Mouse (Mus musculus): ENCODE measurements at regions not wholly inside any gene's neighbourhood (a gene's known extent, or its start where the extent isn't known, plus 50 kb on each side); places are given as distances from the start of the nearest gene placed in this dataset.
"Not testable (repeated sequence)": the region's sequence is repeated elsewhere in the genome, so short reads cannot be mapped to it uniquely, and the experiment has no call there.

DNA sequence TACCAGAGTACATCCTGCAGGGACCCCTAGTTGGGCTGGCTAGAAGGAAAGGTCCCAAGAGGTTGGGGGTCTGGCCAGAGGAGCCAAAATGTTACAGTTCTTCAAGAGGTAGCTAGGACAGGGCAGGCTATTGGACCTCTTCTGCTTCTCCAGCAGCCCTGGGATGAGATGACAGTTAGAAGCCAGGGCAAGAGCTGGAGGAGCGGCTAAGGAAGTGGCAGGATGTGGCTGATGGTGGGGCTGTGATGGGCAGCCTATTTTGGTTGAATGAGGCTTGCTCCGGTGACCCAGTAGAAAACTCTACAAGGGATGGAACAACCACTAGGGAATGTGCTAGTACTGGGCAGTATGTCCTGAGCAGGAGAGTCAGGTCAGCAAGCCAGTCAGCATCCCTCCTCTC, 82.8 kb downstream of the Ddx11 start:
- DNase-seq (ENCODE audit: low spot score in 2 of 2): no peak

DNA sequence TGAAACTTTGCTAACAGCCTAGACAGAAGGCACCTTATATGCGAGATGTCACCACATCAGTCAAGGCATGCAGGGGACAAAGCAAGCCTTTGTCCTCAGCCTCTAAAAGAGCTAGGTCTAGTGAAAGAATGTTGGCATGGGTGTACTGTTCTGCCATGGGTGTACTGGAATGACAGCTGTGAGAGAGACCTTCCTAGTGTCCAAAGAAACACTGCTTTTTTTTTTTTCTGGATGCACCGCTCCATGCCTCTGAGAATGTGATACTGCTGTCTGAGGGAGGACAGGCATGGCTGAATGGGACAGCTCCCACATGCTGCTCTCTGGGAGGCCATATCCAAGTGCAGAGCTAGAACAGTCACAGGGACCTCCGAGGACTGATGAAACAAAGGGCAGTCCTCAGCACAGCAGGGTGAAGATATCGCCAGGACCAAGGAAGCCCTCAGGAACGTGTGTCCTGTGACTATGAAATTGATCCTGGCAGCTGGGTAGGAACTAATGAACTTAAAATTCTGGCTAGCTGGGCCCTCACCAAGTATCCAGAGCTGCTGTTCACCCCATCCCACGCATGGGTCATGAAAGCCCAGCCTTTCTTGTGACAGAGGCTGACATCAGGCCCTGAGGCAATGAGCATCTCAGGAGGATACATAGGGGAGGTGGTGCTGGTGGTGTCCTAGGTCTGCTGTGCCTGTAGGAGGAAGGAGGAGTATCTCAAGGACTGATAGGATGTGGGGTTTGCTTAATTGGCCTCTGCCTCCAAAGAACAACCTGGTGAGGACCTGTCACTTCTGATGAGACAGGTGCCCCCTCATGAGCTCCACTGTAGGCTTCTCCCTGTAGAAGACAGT, 84.6 kb downstream of the Ddx11 start:
- not testable (repeated sequence) for DNase-seq (ENCODE audit: low spot score in 2 of 2)

DNA sequence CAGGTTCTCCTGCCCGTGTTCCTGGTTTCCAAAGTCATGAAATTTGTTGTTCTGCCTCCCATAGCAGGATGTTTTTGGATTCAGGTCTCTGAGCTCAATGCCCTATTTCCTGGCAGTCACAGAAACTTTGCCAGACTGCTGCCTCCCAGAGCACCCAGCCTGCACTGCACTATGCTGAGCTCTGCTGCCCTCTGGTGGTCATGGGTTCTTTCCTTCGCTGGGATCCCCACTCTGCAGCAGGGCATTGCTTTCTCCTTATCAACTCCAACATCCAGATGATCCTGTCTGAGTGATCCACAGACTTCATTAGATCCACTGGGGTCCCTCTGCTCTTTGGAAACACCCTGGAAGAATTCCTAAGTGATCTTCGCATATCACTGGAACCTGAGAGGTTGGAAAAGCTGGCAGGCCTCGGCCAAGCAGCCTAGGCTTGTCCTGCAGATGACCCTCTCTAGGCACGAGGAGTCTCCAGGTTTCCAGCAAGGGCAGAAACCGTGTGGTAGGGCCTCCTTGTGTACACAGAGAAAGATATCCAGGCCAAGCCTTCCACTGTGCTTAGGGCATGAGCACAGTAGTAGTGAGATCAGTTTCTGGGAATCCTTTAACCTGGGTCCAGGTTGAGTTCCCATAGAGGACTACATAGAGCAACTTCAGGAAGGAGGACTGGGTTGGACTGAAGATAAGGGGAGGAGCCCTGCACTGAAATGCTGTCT, 85.6 kb downstream of the Ddx11 start:
- DNase-seq (ENCODE audit: low spot score in 2 of 2): not testable (repeated sequence)

DNA sequence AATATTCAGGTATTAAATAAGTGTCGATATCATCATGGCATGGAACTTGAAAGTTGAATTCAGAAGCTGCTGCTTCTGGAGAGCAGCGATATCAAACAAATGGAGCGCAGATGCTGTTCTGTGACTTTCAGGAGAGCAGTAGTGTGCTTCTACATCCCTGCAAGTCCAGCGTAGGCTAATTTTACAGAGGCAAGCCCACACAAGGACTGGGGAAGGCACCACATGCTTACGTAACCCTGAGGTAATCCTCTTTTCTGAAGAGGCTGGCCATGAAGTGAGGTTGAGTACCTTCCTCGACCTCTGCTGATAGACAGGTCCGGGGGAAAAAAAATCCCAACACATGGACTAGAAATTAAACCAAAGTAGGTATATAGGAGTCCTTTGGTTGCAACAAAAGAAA, 88.2 kb downstream of the Ddx11 start:
- no peak for DNase-seq (ENCODE audit: low spot score in 2 of 2)

DNA sequence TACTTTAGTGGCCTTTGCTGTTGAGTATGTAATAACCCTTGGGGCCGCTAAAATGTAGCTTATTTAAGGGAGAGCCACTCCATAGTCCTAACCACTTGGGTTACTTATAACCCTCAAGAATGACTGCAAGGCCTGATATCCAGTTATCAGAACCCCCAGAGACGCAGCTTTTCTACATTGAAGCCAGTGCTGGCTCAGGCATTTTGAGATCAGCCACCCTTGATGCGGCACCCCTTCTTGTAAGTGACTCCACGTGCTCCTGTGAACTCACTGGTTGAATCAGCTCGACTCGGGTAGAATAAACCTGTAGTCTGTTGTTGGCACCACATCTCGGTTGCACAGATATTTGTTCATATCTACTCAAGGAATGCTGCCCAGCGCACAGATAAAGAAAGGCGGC, 89.3 kb downstream of the Ddx11 start:
- DNase-seq (ENCODE audit: low spot score in 2 of 2): no peak

DNA sequence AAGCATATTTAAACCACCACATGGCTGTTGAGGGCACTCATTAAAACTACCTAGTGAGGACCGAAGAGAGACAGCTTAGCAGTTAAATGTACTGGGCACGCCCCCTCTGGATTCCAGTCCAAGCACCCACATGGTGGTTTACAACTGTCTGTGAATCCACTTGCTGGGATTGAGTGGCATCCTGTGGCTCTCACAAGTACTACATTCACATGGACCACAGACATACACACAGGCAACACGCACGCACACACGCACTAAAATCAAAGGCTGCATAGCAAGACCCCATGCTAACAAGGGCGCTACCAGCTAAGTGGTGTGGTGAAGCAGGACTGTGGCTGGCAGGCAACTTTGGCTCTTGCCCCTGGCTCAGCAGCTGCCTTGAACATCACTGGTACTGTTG, 95.0 kb downstream of the Ddx11 start:
- no peak for DNase-seq (ENCODE audit: low spot score in 2 of 2)

DNA sequence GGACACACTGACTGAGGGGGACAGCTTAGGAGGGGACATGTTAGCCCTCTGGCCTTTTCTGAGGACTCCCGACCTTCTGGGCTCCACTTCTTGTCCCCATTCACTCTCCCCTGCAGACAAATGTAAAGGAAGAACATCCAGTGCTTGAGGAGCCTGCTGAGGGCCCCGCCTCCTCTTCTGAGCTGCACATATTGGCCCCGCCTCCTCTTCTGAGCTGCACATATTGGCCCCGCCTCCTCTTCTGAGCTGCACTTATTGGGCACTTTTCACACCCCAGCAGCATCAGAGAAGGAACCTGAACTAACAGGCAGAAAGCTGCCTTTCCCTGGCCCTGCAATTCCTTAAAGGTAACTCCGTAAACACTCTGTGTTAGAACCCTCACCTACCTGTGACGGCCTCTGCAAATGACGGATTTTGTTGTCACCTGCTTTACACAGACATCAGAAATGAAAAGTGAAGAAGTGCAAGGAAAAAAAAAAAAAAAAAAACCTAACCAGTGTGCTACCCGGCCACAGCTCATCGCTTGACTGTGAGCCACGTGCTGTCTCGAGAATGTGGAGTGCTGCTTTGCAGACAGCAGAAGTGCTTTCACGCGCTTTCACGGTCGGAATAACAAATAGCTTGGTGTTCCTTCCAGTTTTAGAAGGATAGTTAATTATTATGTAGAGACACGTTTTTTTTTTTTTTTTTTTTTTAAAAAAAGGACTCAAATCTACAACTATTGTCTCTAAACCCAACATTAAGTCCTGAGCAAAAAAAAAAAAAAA, 96.5 kb downstream of the Ddx11 start:
- DNase-seq (ENCODE audit: low spot score in 2 of 2): no peak

DNA sequence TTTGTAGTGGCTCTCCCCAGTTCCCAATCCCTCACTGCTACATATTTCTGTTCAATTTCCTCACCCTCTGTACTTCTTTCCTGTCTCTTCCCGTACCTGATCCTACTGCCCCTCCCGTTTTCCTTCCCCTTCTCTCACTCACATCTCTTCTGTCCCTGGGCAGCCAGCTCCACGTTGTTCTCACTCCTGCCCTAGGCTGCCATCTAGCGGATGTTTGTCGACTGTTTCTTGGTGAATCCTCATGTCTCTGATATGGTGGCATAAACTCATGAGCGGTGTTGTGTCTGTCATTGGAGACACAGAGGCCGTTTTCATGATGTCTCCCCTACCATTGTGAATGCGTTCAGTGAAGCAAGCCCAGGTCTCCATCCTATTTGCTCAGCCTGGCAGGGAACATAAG, 97.9 kb downstream of the Ddx11 start:
- DNase-seq (ENCODE audit: low spot score in 2 of 2): peak; percentile 50 to 79

DNA sequence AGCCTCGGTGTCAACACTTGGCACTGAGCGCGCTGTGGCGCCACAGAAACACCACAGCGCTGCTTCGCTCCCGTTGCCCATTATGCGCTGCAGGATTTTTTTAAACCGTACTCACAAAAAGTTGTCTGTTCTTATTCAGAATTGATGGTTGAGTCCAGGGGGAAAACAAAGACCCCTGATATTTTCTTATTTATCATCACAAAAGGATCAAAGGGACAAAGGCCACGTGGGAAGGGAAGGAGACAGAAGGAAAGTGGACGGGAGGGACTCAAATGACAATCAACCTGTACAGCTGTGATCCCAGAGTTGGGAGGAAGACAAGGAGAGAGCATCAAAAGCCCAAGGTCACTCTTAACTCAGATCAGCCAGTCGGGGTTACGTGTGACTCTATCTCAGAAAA, 100.4 kb downstream of the Ddx11 start:
- DNase-seq (ENCODE audit: low spot score in 2 of 2): no peak

DNA sequence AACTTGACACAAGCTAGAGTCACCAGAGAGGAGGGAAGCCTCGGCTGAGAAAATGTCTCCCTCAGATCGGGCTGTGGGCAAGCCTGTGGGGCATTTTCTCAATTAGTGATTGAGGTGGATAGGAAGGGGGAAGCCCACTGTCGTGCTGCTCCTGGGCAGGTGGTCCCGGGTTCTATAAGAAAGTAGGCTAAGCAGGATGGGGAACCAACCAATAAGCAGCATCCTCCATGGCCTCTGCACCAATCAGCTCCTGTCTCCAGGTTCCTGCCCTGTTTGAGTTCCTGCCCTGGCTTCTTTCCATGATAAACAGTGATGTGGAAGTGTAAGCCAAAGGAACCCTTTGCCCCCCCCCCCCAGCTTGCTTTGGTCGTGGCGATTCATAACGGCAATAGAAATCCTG, 100.9 kb downstream of the Ddx11 start:
- DNase-seq (ENCODE audit: low spot score in 2 of 2): no peak

DNA sequence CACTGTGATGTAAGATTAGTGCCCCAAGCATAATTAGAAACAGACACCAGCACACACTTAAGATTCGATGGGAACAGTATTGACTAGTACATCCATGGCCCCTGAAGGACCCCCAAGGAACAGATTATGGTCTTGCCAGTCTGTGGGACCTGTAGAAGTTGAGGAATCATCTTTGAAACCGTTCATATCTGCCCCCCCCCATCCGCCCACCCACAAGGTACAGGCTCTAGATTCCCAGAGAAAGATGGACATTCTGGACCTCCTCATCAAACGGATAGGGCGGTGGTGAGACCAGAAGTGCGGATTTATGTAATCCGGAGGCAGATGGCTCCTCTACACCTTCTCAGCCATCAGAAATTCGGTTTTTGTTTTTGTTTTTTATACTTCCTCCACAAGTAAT, 109.1 kb downstream of the Ddx11 start:
- peak in 1 of 2 experiments; percentile 23 for DNase-seq (ENCODE audit: low spot score in 2 of 2)

DNA sequence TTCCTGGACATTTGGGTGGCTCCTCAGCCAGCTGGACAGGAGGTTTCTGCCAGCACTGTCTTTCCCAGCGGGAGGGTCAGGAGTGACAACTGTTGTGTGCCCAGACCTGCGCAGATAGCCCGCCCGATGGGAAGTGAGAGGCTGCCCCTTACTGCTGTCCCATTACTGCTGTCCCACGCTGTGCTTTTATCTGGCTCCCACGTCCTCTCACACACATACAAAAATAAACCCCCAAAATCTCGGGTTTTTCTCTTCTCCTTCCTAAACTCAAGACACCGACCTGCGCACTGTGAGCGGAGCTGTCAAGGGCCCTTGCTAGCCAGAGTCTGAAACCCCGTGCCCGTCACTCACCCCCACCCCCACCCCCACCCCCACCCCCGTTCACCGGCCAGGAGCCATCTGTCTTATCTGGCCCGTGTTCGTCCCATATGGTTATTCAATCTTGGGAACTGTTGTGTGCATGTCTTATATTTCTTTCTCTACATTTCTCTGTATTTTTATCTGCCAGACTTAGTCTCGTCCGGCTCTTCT, 109.6 kb downstream of the Ddx11 start:
- DNase-seq (ENCODE audit: low spot score in 2 of 2): peak in 1 of 2 experiments; percentile 79

DNA sequence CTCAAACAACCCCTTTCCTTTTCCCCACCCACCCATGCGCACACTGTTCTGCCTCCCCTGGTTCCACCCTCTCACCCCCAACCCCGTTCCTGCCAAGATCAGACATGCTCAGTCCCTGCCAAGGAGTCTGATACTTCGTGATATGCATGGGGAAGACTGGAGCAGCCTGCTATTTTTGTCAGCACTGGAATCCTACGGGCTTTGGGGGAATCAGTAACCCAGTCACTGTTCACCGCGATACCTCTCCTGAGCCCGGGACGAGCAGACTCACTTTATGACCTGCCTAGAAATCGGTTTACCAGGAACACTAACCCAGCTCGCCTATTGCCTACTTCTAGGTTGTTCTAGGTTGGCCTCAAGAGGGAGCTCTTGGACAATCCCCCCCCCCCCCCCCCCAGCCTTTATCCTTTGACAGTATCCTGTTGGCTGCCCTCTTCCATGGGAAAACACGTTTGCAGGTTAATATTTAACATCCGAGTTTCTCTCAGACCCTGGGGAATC, 110.2 kb downstream of the Ddx11 start:
- peak in 1 of 2 experiments; percentile 41 for DNase-seq (ENCODE audit: low spot score in 2 of 2)

DNA sequence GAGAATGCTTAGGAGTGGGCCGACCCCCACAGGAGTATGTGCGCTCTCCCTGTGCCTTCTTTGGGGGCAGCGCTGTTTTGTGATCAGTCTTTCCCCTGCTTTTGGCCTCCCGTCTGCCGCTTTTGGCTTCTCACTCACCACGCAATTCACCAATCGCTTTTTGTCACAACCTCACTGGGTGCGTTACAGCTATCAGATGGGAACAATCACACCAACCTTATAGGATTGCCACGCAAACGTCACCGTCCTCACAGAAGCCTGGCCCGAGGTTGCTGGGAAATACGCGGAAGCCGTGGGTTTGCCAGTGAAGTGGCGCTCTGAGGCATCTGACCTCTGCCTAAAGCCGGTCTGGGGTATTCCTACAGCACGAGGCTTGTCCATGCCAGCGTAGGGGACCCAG, 111.1 kb downstream of the Ddx11 start:
- DNase-seq (ENCODE audit: low spot score in 2 of 2): no peak

DNA sequence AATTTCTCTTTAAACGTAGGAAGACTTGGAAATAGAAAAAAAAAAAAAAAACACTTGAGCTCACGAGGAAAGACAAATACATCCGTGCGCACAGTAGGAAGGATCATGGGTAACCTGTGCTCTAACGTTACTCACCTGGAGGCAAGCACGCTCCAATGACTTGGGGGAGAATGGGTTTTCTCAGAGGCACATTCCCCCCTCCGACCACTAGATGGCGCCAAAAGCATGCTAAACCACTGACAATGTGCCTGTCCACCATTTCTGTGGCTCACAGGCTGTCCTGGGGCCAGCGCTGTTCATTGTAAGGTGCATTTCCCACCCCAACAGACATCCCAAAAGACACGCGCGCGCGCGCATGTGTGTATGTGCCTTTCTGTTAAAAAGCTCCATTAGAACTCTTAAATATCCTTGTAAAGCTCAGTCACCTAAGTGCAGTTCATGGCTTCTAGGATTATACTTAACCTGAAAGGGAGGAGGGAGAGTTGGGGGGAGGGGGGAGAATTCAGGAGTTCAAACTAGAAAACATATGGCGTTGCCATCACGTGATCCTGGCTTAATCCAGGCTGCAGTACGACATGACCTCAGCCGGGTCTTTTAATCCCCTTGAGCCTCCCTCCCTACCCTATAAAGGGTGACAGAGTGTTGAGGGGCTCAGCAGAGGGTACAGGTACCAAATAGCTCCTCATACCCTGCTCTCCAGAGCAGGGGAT, 111.9 kb downstream of the Ddx11 start:
- peak; percentile 85 to 91 for DNase-seq (ENCODE audit: low spot score in 2 of 2)

DNA sequence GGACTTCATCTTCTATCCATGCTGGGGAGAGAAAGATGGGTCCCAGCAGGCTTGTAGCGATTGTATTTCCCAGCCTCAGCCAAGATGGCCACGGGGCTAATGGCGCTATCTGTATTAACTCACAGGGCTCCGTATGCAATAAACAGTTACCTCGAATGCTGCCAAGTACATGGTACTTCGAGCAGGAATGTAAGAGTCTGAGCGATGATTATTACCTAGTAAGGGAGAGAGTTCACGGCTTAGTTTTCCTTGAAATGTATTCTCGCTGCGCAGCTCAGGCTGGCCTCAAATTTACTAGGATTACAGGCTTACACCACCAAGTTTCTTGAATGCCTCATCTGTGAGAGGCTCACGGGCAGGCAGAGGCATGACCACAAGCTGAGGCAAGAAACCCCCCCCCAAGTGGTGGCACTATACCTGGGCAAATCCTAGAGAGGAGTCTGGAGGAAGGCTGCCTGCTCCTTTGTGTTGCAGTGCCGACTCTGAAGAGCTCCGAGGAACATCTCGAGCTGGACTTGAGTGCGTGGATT, 112.6 kb downstream of the Ddx11 start:
- DNase-seq (ENCODE audit: low spot score in 2 of 2): no peak

DNA sequence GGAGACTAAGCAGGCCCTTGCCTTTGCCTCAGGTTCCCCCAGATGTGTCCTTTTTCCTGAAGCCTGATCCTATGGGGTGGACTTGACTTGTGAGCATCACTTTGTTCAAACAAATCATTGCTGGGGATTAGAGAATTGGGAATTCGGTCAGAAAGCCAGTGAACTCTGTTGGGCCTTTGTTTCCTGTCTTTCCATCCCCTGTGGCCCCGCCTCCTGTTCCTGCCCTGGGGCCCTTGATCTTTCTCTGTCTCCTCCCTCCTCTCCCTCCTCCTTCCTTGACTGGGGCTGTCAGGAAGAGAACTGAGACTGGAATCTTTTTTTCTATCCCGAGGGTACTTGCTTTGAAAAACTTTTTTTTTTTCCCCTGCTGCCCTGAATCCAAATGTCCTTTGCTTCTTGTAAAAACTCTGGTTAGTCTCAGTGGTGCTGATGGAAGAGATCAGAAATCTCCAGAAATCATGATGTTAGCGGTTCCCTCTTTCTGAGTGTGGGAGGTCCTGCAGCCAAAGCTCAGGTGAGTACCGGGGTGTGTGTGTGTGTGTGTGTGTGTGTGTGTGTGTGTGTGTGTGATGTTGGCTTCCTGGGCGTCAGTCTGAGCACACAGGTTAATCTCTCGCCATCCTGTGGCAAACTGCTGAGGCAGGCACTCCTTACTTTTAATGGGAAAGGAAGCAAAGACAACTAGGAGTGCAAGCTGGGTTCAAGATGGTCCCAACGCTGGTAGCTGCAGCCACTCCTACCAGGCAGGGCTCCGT, 118.7 kb downstream of the Ddx11 start:
- no peak for DNase-seq (ENCODE audit: low spot score in 2 of 2)

DNA sequence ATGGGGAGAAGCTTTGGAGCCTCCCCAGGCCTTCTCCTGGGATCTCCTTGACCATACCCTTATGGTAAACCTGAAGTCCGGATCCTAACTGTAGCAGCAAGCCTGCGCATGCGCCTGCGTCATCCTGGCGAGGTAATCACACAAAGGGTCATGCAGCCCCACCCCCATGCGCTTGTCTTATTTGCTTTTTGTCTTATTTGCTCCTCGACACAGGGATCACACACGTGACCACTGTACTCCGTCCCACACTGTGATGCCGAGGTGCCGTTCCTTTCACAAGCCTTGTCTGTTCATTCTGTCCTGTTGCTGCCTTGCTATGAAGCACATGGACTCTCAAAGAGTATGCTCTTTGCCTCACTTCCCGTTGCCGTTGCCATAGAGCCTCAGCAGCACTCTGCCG, 120.9 kb downstream of the Ddx11 start:
- no peak for DNase-seq (ENCODE audit: low spot score in 2 of 2)

DNA sequence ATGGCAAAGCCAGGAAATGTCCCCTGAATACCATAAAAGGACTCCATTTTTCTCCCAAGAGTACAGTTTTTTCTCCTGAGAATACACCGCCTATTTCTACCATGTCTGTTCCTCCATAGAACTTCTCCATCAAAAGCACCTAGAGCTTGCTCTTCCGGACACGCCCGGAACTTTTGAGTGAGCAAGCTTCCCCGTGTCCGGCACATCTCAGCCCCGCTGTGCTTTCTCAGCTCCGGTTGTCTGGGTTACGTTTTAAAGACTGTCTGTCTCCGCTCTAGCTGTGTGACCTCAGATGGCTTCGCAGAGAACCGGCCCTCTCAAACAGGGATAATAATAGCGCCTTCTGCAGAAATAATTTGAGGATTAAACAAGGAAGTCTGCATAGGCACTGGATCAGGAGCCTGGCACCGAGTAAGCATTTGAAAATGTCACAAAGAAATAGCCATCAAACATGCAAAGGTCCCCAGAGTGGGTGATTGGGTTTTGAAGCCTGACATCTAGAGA, 122.8 kb downstream of the Ddx11 start:
- DNase-seq (ENCODE audit: low spot score in 2 of 2): no peak

DNA sequence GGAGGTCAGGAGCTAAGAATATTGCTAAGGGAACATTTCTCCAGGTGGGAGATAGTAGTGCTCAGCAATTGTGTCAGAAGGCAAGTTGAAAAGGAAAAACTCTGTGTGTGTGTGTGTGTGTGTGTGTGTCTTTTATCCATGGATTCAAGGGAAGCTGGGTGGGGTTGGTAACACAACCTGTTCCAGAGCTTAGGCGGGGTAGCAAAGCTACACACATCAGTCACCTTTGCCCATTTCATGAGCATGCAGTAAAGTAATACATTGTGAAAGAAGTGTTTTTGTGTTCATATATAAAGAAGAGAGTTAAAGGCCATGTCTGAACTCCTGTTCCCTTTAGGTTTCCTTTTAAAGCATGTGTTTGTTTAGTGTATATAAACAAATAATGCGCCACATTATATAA, 128.2 kb downstream of the Ddx11 start:
- DNase-seq (ENCODE audit: low spot score in 2 of 2): no peak
